Mouse (Mus musculus) bone marrow, adult 2 months (tissue): ENCODE measurements at regions not wholly inside any gene's neighbourhood (a gene's known extent, or its start where the extent isn't known, plus 50 kb on each side); places are given as distances from the start of the nearest gene placed in this dataset.

Experiments
- CTCF ChIP-seq: fragments of 200-500 bp; IDR thresholded peaks from 2 replicates; pipeline ENCODE4 v1.5.1; 2011; ENCODE audit warnings: low read length, control low read depth; ENCODE audit not compliant: control insufficient read depth, insufficient read depth
- POLR2A ChIP-seq: fragments of 200-500 bp; IDR thresholded peaks from 2 replicates; pipeline ENCODE4 v1.6.1; 2011; ENCODE audit warnings: low read depth, mild to moderate bottlenecking, control low read depth, low read length, borderline replicate concordance; ENCODE audit not compliant: control insufficient read depth

GRCm38 (mm10) chr2:12521744-12522143 is 102.5 kb upstream of the Mindy3 start:
- TF ChIP-seq CTCF, result no peak
- no peak for TF ChIP-seq POLR2A
